Mouse (Mus musculus) lung, postnatal 0 days (tissue): Measurements from ENCODE around the gene Ptprt. TPM values are rescaled to one million over a fixed set of nuclear protein-coding genes. Genes with fewer than 3 reads are reported as not detected.

Experiments
- ATAC-seq: fragments of 200-750 bp; cut with Nextera tagmentation; 2 replicates; pipeline ENCODE4 v1.8.0; 2017; ENCODE audit warnings: moderate library complexity
- DNase-seq: peaks from one replicate; pipeline ENCODE4 v3.0.0-alpha.2; 2016; ENCODE audit warnings: low spot score
- H3K27ac ChIP-seq: fragments of 300-500 bp; sonication (generic); 2 replicates; pipeline ENCODE4 v1.5.1; 2014; ENCODE audit warnings: antibody characterized with exemption, mild to moderate bottlenecking, low read length, mixed read lengths
- H3K27me3 ChIP-seq: fragments of 300-500 bp; sonication (generic); replicated peaks from 2 replicates; pipeline ENCODE4 v1.6.1; 2014; ENCODE audit warnings: low read length, mixed read lengths; ENCODE audit not compliant: insufficient read depth
- H3K36me3 ChIP-seq: fragments of 300-500 bp; sonication (generic); 2 replicates; pipeline ENCODE4 v1.6.1; 2014; ENCODE audit warnings: low read length, mixed read lengths; ENCODE audit not compliant: insufficient read depth
- H3K4me1 ChIP-seq: fragments of 300-500 bp; sonication (generic); 2 replicates; pipeline ENCODE4 v1.6.1; 2014; ENCODE audit warnings: antibody characterized with exemption, low read depth, low read length, mixed read lengths; ENCODE audit not compliant: insufficient read depth
- H3K4me2 ChIP-seq: fragments of 300-500 bp; sonication (generic); replicated peaks from 2 replicates; pipeline ENCODE4 v1.6.1; 2014; ENCODE audit warnings: low read depth, mild to moderate bottlenecking, low read length, moderate library complexity, mixed read lengths
- H3K4me3 ChIP-seq: fragments of 300-500 bp; sonication (generic); 2 replicates; pipeline ENCODE4 v1.5.1; 2014; ENCODE audit warnings: low read depth, low read length
- H3K9ac ChIP-seq: fragments of 300-500 bp; sonication (generic); replicated peaks from 2 replicates; pipeline ENCODE4 v1.6.1; 2014; ENCODE audit warnings: low read depth, mild to moderate bottlenecking
- H3K9me3 ChIP-seq: fragments of 300-500 bp; sonication (generic); 2 replicates; pipeline ENCODE4 v1.6.1; 2016; ENCODE audit warnings: low read length, mixed read lengths
- CTCF ChIP-seq: IDR thresholded peaks from 2 replicates; pipeline ENCODE4 v1.5.1; 2016; ENCODE audit warnings: antibody characterized with exemption, mild to moderate bottlenecking
- EP300 ChIP-seq: IDR thresholded peaks from 2 replicates; pipeline ENCODE4 v1.6.1; 2016; ENCODE audit warnings: antibody characterized with exemption, mild to moderate bottlenecking, control low read depth
- WGBS: fragments of 180-500 bp; shearing (Covaris S2); extraction: QIAGEN DNeasy Blood & Tissue Kit; methylation state at CpG from one replicate; pipeline ENCODE4 v1.1.7; 2014; 5-methylcytosine and 5-hydroxymethylcytosine counted together
- polyA plus RNA-seq: library from polyadenylated mRNA; unstranded; fragments of >200 nt; fragmentation: Nextera tagmentation; extraction: Ambion mirVana; gene quantifications from 2 replicates; pipeline ENCODE4 v1.2.1, GENCODE M21; 2015

Gene Ptprt
- polyA plus RNA-seq, 1 experiment from 2014 or later = 0.37 TPM

GRCm38 (mm10) chr2:162484036-162484435 lies 176.9 kb downstream of the Ptprt start:
- no peak overlapping the region for H3K4me3 ChIP-seq
- H3K4me1 ChIP-seq = no peaks in the 10 kb centered on the region
- no peak for DNase-seq
- no peaks in the 10 kb centered on the region for H3K27me3 ChIP-seq
- no peak overlapping the region for H3K4me2 ChIP-seq
- H3K27ac ChIP-seq = no peak overlapping the region
- no peak for ATAC-seq
- no peaks in the 10 kb centered on the region for H3K9me3 ChIP-seq
- TF ChIP-seq EP300 (no peak), CTCF (no peak)
- no peaks in the 10 kb centered on the region for H3K36me3 ChIP-seq
- H3K9ac ChIP-seq = no peak overlapping the region

GRCm38 (mm10) chr2:162443106-162443505 lies 217.8 kb downstream of the Ptprt start:
- no peaks in the 10 kb centered on the region for H3K4me1 ChIP-seq
- ATAC-seq = no peak
- WGBS = 10% methylated on average over 1 of the region's 1 CpGs
- no peaks in the 10 kb centered on the region for H3K27me3 ChIP-seq
- no peak overlapping the region for H3K27ac ChIP-seq
- H3K4me3 ChIP-seq = no peak overlapping the region
- H3K4me2 ChIP-seq = no peak overlapping the region
- no peaks in the 10 kb centered on the region for H3K9me3 ChIP-seq
- TF ChIP-seq EP300 (no peak), CTCF (no peak)
- DNase-seq = no peak
- no peaks in the 10 kb centered on the region for H3K36me3 ChIP-seq
- no peak overlapping the region for H3K9ac ChIP-seq

GRCm38 (mm10) chr2:162436646-162437045 lies 224.3 kb downstream of the Ptprt start:
- peak; percentile 35 for TF ChIP-seq CTCF
- no peak for TF ChIP-seq EP300
- Histone ChIP-seq H3K36me3 (no peaks in the 10 kb centered on the region), H3K9ac (no peak overlapping the region), H3K4me1 (no peaks in the 10 kb centered on the region), H3K27me3 (no peaks in the 10 kb centered on the region), H3K4me2 (no peak overlapping the region), H3K4me3 (no peak overlapping the region), H3K27ac (no peak overlapping the region), H3K9me3 (no peaks in the 10 kb centered on the region)
- 90% methylated on average over 3 of the region's 3 CpGs for WGBS
- no peak for ATAC-seq
- DNase-seq = no peak

- TF ChIP-seq EP300 (no peak), CTCF (no peak)
- ATAC-seq = no peak
- no peak for DNase-seq
- 29% methylated on average over 7 of the region's 7 CpGs for WGBS
- no peak overlapping the region for H3K4me2 ChIP-seq
- no peak overlapping the region for H3K27ac ChIP-seq
- H3K4me3 ChIP-seq = no peak overlapping the region
- no peaks in the 10 kb centered on the region for H3K27me3 ChIP-seq
- no peak overlapping the region for H3K9ac ChIP-seq
- no peaks in the 10 kb centered on the region for H3K4me1 ChIP-seq
- no peaks in the 10 kb centered on the region for H3K9me3 ChIP-seq
- no peaks in the 10 kb centered on the region for H3K36me3 ChIP-seq
Measured at GRCm38 (mm10) chr2:162430171-162430570, 230.8 kb downstream of the Ptprt start.

- ATAC-seq (no peak), DNase-seq (no peak)
- Histone ChIP-seq H3K4me2 (no peak overlapping the region), H3K9me3 (no peaks in the 10 kb centered on the region), H3K4me1 (no peaks in the 10 kb centered on the region), H3K27ac (no peak overlapping the region), H3K9ac (no peak overlapping the region), H3K27me3 (no peaks in the 10 kb centered on the region), H3K36me3 (no peaks in the 10 kb centered on the region), H3K4me3 (no peak overlapping the region)
- no peak for TF ChIP-seq CTCF
- no peak for TF ChIP-seq EP300
- WGBS = 83% methylated on average over 8 of the region's 8 CpGs
Measured at GRCm38 (mm10) chr2:162426114-162426513, 234.8 kb downstream of the Ptprt start.

GRCm38 (mm10) chr2:162418181-162418580 lies 242.8 kb downstream of the Ptprt start:
- Histone ChIP-seq H3K4me1 (no peaks in the 10 kb centered on the region), H3K36me3 (no peaks in the 10 kb centered on the region), H3K4me3 (no peak overlapping the region), H3K9ac (no peak overlapping the region), H3K4me2 (no peak overlapping the region), H3K27me3 (no peaks in the 10 kb centered on the region), H3K27ac (no peak overlapping the region), H3K9me3 (no peaks in the 10 kb centered on the region)
- DNase-seq = no peak
- WGBS = 44% methylated on average over 3 of the region's 3 CpGs
- ATAC-seq = no peak
- TF ChIP-seq EP300 (no peak), CTCF (no peak)
